Mouse (Mus musculus) small intestine, adult 2 months (tissue): ENCODE measurements around the gene Olfr1377.

Experiments
- CTCF ChIP-seq: fragments of 200-500 bp; IDR thresholded peaks from 2 replicates; pipeline ENCODE4 v1.5.1; 2012; ENCODE audit warnings: low read depth, mild to moderate bottlenecking, control low read depth, inconsistent platforms, low read length, moderate library complexity, mixed read lengths; ENCODE audit not compliant: insufficient replicate concordance, insufficient read length; ENCODE audit errors: extremely low read depth
- POLR2A ChIP-seq: fragments of 200-500 bp; IDR thresholded peaks from 2 replicates; pipeline ENCODE4 v1.6.1; 2012; ENCODE audit warnings: low read depth, mild to moderate bottlenecking, control low read depth, inconsistent platforms, low read length, moderate library complexity

GRCm38 (mm10) chr11:50966230-50966629 is 15.5 kb upstream of the Olfr1377 start, which contains the start of gene Olfr1378:
- TF ChIP-seq CTCF (no peak), POLR2A (no peak)
